Mouse (Mus musculus) limb, embryonic 11.5 days (tissue): ENCODE measurements around the gene Klhl32. TPM values are rescaled to one million over a fixed set of nuclear protein-coding genes. Genes with fewer than 3 reads are reported as not detected.
A peak's percentile ranks its signal among the peaks of the same experiment; 100 is the strongest.
"Not testable (repeated sequence)": the region's sequence is repeated elsewhere in the genome, so short reads cannot be mapped to it uniquely, and the experiment has no call there.

ENCODE experiments used
- ATAC-seq: fragments of 200-750 bp; cut with Nextera tagmentation; 2 replicates; pipeline ENCODE4 v1.8.0; 2017; ENCODE audit warnings: low read depth; ENCODE audit not compliant: insufficient number of reproducible peaks, low FRiP score, low TSS enrichment
- DNase-seq: peaks from one replicate; pipeline ENCODE4 v3.0.0-alpha.2; 2015; ENCODE audit warnings: low spot score
- H3K27ac ChIP-seq: fragments of 300-500 bp; sonication (generic); replicated peaks from 2 replicates; pipeline ENCODE4 v1.5.1; 2014; ENCODE audit warnings: low read depth, mild to moderate bottlenecking, low read length
- H3K27me3 ChIP-seq: fragments of 300-500 bp; sonication (generic); 2 replicates; pipeline ENCODE4 v1.6.1; 2014; ENCODE audit warnings: mild to moderate bottlenecking, low read length, mixed read lengths; ENCODE audit not compliant: control insufficient read depth, insufficient read depth
- H3K36me3 ChIP-seq: fragments of 300-500 bp; sonication (generic); 2 replicates; pipeline ENCODE4 v1.6.1; 2014; ENCODE audit warnings: mild to moderate bottlenecking, low read length, moderate library complexity, mixed read lengths; ENCODE audit not compliant: control insufficient read depth, insufficient read depth
- H3K4me1 ChIP-seq: fragments of 300-500 bp; sonication (generic); 2 replicates; pipeline ENCODE4 v1.6.1; 2014; ENCODE audit warnings: low read length, mixed read lengths; ENCODE audit not compliant: control insufficient read depth, insufficient read depth
- H3K4me2 ChIP-seq: fragments of 300-500 bp; sonication (generic); 2 replicates; pipeline ENCODE4 v1.6.1; 2014; ENCODE audit warnings: low read depth, mild to moderate bottlenecking, moderate library complexity; ENCODE audit not compliant: severe bottlenecking
- H3K4me3 ChIP-seq: fragments of 300-500 bp; sonication (generic); 2 replicates; pipeline ENCODE4 v1.5.1; 2014; ENCODE audit warnings: low read depth, low read length
- H3K9ac ChIP-seq: fragments of 300-500 bp; sonication (generic); 2 replicates; pipeline ENCODE4 v1.6.1; 2014; ENCODE audit warnings: mild to moderate bottlenecking, low read length
- H3K9me3 ChIP-seq: fragments of 300-500 bp; sonication (generic); 2 replicates; pipeline ENCODE4 v1.6.1; 2016; ENCODE audit warnings: low read length; ENCODE audit not compliant: control insufficient read depth
- WGBS: fragments of 180-500 bp; shearing (Covaris S2); extraction: QIAGEN DNeasy Blood & Tissue Kit; methylation state at CpG from one replicate; pipeline ENCODE4 v1.1.7; 2014; 5-methylcytosine and 5-hydroxymethylcytosine counted together
- polyA plus RNA-seq: library from polyadenylated mRNA; unstranded; fragments of >200 nt; fragmentation: Nextera tagmentation; extraction: Ambion mirVana; gene quantifications from 2 replicates; pipeline ENCODE4 v1.2.1, GENCODE M21; 2014

Gene Klhl32
- polyA plus RNA-seq, 1 experiment from 2014 or later: 4.9 TPM

DNA sequence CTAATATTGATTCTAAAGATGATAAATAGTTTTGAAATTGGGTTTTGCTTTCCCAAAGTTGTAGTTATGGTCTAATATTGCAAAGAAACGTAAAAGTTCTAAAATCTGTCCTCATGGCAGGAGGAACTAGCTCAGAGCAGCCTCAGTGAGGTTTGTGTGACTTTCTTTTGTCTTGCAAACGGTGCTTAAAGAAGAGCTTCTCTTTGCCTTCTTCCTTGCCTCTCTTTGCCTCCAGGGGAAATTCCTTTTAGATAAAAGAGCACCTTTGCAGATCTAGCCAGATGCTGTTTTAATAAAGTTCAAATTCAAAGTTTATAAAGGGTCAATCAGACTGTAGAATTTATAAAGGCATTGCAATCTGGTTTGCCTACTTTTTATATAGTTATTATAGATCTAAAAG, 38.5 kb upstream of the Klhl32 start:
- ATAC-seq: not testable (repeated sequence)

DNA sequence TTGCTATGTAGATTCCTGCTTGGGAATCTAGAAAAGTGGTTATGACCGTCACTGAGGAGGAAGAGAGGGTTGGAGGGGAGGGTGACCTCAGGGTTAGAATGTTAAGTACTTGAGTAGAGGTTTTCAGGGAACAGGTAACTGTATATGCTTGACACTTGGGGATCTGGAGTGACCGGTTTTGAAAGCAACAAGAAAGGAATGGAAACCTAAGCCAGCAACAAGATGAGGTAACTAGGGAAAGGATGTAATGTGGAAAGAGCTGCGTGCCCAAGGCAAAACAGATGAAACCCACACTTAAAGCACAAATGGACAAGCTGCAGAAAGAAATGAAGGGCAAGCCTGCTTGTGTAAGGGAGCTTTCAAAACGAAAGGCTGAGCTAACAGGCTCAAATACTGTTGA, 18.3 kb upstream of the Klhl32 start:
- Histone ChIP-seq H3K27me3 (no peaks in the 10 kb centered on the region), H3K4me2 (no peak overlapping the region), H3K4me1 (no peaks in the 10 kb centered on the region), H3K36me3 (no peaks in the 10 kb centered on the region), H3K9ac (no peak overlapping the region), H3K27ac (no peak overlapping the region), H3K4me3 (no peak overlapping the region), H3K9me3 (no peaks in the 10 kb centered on the region)
- no peak for ATAC-seq
- WGBS: 74% methylated on average over 4 of the region's 4 CpGs
- no peak for DNase-seq

More for the DNA sequence above, 38.5 kb upstream of the Klhl32 start:
- H3K36me3 ChIP-seq, H3K4me1 ChIP-seq, H3K9me3 ChIP-seq, H3K27me3 ChIP-seq, H3K27ac ChIP-seq, DNase-seq, H3K4me2 ChIP-seq, H3K4me3 ChIP-seq, H3K9ac ChIP-seq: not testable (repeated sequence)
- WGBS: 62% methylated on average over 2 of the region's 2 CpGs

DNA sequence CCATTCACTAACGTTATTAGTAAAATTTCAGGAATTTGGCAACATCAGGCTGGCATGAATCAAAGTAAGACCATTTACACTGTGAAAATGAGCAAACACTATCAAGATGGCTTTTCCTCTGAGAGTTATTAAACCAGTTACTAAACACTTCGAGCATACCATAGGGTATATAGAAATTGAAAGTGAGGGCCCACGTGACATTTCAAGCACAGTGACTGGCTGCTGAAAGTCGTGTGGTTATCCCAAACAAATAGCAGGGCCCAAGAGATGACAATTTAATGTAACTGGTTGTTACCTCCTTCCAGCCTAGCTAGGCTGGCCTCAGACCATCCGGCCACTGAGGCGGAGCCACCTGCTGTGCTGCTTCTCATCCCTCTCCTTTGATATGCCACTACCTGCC, 14.8 kb upstream of the Klhl32 start:
- H3K4me3 ChIP-seq: no peak overlapping the region
- no peaks in the 10 kb centered on the region for H3K36me3 ChIP-seq
- H3K9me3 ChIP-seq: no peaks in the 10 kb centered on the region
- H3K9ac ChIP-seq: no peak overlapping the region
- DNase-seq: no peak
- no peak overlapping the region for H3K27ac ChIP-seq
- H3K27me3 ChIP-seq: no peaks in the 10 kb centered on the region
- no peaks in the 10 kb centered on the region for H3K4me1 ChIP-seq
- ATAC-seq: no peak
- no peak overlapping the region for H3K4me2 ChIP-seq
- 37% methylated on average over 6 of the region's 6 CpGs for WGBS

DNA sequence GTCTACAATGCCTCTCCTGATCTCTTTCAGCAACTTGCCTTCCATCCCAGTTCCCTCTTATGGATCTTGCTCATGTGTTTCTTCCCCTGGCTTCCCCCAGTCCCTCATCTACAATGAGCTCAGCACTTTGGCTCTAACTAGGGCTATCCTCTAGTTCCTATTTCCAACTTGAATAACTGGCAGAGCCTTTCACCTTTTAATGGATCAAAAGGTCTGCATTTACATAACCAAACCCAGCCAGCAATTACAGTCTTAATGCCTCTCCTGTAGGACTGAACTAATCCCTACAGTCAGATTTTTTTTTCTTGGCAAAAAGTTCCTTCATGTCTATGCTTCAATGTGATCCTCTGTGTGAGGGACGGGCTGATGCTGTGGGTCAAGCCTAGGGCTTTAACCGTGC, 3.5 kb downstream of the Klhl32 start:
- no peaks in the 10 kb centered on the region for H3K9me3 ChIP-seq
- no peak overlapping the region for H3K4me2 ChIP-seq

DNA sequence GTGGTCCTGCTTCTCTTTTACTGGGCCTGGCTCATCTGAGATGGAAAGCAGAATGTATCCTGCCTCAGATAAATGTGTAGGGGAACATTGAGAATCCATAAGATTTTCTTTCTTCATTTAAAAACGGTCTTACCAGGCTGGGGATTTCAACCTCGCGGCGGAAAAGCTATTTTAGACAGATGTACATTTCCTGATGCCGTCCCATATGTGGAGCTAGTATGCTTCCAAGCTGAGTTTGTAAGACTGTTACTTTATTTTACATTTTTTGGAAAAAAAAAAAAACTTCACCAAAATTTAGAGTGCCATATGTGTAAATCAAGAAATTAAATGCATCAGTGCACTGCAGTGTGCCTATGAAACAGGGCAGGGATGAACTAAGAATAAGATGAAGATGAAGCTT, 5.4 kb downstream of the Klhl32 start:
- no peak overlapping the region for H3K27ac ChIP-seq
- DNase-seq (no peak), ATAC-seq (no peak)
- H3K36me3 ChIP-seq: no peaks in the 10 kb centered on the region
- H3K4me2 ChIP-seq: no peak overlapping the region
- H3K4me1 ChIP-seq: no peaks in the 10 kb centered on the region
- H3K9ac ChIP-seq: no peak overlapping the region
- no peaks in the 10 kb centered on the region for H3K9me3 ChIP-seq
- no peaks in the 10 kb centered on the region for H3K27me3 ChIP-seq
- 94% methylated on average over 5 of the region's 5 CpGs for WGBS
- H3K4me3 ChIP-seq: no peak overlapping the region

More for the DNA sequence above, 3.5 kb downstream of the Klhl32 start:
- no peak overlapping the region for H3K9ac ChIP-seq
- no peaks in the 10 kb centered on the region for H3K27me3 ChIP-seq
- no peak overlapping the region for H3K27ac ChIP-seq
- no peak overlapping the region for H3K4me3 ChIP-seq
- H3K36me3 ChIP-seq: no peaks in the 10 kb centered on the region
- ATAC-seq: no peak
- no peaks in the 10 kb centered on the region for H3K4me1 ChIP-seq
- no peak for DNase-seq
- 87% methylated on average over 2 of the region's 2 CpGs for WGBS

DNA sequence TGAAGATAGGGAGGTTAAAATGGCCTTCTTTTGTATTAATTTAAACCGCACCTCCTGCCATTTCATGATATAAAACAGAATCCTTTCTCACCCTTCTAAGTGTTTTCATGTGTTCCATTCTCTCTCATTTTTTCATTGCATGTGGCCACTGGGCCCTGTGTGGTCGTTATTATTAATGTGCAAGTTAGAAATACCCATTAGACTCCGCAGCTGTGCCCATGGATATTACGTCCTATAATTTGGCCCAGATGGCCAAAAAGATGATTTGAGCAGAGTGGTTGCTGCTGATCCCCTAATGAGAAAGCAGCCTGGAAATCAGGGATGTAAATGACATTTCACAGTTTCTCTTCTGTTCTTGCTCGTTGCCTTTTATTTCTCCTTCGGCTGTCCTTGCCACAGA, 12.4 kb downstream of the Klhl32 start:
- Histone ChIP-seq H3K4me2 (no peak overlapping the region), H3K27me3 (no peaks in the 10 kb centered on the region), H3K27ac (no peak overlapping the region; the same call in 1 of the 2 replicates), H3K36me3 (no peaks in the 10 kb centered on the region), H3K9me3 (no peaks in the 10 kb centered on the region), H3K9ac (no peak overlapping the region), H3K4me3 (no peak overlapping the region), H3K4me1 (peaks cover 3% of the 10 kb centered on the region; the same call in 1 of the 2 replicates)
- ATAC-seq (0 out of 2 replicates have a peak, but pooled peaks have one; percentile 46), DNase-seq (peak; percentile 59)
- WGBS: 14% methylated on average over 6 of the region's 6 CpGs

DNA sequence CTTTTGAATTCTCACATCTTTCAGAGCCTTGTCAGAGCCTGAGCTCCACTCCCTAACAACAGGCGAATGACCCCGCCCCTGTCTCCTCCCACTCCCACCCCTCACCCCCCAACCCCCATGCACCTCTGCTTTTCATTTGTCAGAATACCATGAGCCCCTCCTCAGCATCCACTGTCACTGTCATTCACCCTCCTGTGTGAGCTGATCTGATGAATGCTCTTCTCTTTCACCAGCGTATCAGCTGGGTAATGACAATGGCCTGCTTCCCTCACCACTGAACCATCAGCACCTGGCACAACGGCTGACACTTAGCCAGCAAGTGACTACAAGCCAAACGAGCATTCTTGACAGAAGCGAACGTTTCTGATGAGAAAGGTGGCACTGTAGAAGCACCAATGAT, 15.4 kb downstream of the Klhl32 start:
- H3K4me3 ChIP-seq: no peak overlapping the region
- no peaks in the 10 kb centered on the region for H3K9me3 ChIP-seq
- H3K4me2 ChIP-seq: no peak overlapping the region
- no peaks in the 10 kb centered on the region for H3K27me3 ChIP-seq
- H3K27ac ChIP-seq: no peak overlapping the region
- DNase-seq (no peak), ATAC-seq (no peak)
- WGBS: 54% methylated on average over 7 of the region's 7 CpGs
- H3K36me3 ChIP-seq: no peaks in the 10 kb centered on the region
- no peak overlapping the region for H3K9ac ChIP-seq
- peaks cover 3% of the 10 kb centered on the region; the same call in 1 of the 2 replicates for H3K4me1 ChIP-seq

DNA sequence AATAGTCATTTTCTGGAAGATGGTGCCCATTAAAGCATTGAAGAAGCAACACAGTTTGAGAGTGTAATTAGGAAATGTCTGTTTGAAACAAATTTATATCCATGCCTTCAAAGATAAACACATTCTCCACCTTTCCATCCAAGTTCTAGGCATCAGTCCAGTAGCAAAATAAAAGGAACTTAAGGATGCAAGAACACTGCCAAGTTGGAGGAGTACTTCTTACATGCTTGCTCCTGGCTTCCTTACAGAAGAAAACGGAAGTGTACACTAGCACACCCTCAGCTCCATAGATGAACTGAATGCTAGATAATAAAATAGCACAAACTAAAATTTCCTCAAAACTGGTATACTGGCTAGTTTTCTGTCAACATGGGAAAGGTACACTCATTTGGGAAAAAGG, 42.6 kb downstream of the Klhl32 start:
- Histone ChIP-seq H3K9ac (no peak overlapping the region), H3K4me2 (no peak overlapping the region), H3K9me3 (no peaks in the 10 kb centered on the region), H3K36me3 (no peaks in the 10 kb centered on the region), H3K4me1 (no peaks in the 10 kb centered on the region), H3K27ac (no peak overlapping the region), H3K4me3 (no peak overlapping the region), H3K27me3 (no peaks in the 10 kb centered on the region)
- ATAC-seq (no peak), DNase-seq (no peak)
- WGBS: 94% methylated on average over 1 of the region's 1 CpGs

DNA sequence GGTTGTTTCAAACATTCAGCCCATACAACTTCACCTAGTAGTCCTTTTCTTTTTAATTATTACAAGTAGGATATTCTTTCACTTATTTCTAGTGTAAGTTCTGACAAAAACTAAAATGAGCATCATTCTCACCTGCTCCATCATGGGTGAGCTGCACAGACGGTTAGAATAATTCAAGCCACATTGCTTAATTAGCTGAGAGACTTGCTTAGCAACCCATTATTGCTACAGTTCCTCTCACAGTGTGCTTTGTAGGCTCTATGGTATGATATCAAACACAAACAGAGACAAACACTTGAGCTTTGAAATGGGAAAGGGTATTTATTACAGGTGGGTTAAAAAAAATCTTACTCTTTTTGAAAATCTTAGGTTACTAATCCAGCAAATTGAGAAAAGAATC, 49.0 kb downstream of the Klhl32 start:
- no peaks in the 10 kb centered on the region for H3K27me3 ChIP-seq
- H3K27ac ChIP-seq: no peak overlapping the region
- no peak overlapping the region for H3K9ac ChIP-seq
- WGBS: 19% methylated on average over 1 of the region's 1 CpGs
- H3K4me2 ChIP-seq: no peak overlapping the region
- no peak overlapping the region for H3K4me3 ChIP-seq
- DNase-seq (no peak), ATAC-seq (no peak)
- H3K9me3 ChIP-seq: no peaks in the 10 kb centered on the region
- H3K4me1 ChIP-seq: no peaks in the 10 kb centered on the region
- H3K36me3 ChIP-seq: no peaks in the 10 kb centered on the region
